ENCODE assay signal across 8 mouse cellular contexts in the genomic region with DNA sequence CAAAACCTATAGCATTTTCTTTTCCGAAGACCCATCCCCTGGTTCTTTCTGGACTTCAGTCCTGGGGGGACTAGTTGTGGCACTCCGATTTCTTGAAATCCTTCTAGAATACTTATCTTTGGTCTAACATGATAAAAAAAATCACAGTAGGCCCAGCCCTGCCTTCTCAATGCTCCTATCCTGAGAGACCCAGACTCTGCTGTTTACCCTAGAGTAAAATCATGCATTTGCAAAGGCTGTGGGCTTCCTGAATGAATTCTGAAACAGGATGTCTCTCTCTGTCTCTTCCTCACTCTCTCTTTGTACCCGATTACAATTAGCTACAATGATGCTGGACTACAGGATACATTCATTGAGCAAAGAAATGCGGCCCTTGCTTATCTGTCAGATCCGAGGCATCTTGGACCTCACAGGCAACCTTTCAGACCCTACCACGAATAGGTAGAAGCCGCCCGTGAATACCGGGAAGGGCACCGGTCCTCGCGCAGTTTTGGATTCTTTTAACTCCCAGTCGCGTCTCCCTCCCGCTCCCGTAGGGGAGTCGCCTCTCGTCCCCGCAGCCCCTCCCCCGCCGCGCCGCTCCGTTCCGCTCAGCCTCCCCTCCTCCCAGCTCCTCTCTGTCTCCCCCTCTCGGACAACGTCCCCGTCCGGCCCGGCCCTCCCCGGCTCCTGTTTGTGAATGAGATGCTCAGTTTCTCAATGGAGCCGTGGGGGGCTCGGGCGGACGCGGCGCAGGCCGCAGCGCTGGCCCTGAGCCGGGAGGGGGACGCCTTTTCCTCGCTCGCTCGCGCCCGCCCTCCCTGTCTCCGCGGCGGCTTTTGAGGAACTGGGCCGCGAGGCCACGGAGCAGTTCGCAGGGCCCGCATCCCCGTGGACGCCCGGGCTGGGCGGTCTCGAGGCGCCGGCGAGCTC. TPM values are rescaled to one million over a fixed set of nuclear protein-coding genes. Genes with fewer than 3 reads are reported as not detected.
A peak's percentile ranks its signal among the peaks of the same experiment; 100 is the strongest.
DNase-seq lines count a peak whose midpoint lies in the region; ATAC-seq and TF ChIP-seq lines count a peak whose summit lies in the region.

TSS of gene Ptpn9 (plus strand) at position 638 of the 912 bp plus-strand sequence.

- H3K27me3 ChIP-seq in heart, embryonic 12.5 days (replicated peaks) = no peaks in the 10 kb centered on the region
- no peaks in the 10 kb centered on the region for H3K27me3 ChIP-seq in kidney, embryonic 16.5 days (ENCODE audit: insufficient read depth, low read length)
- no peaks in the 10 kb centered on the region for H3K27me3 ChIP-seq in liver, adult 2 months (ENCODE audit: control insufficient read depth, insufficient read depth, low read length)
- no peaks in the 10 kb centered on the region for H3K27me3 ChIP-seq in stomach, embryonic 15.5 days (replicated peaks)

- ATAC-seq in erythroid progenitor cell, adult 5-6 weeks (replicated peaks; ENCODE audit: low FRiP score, poor library complexity, severe bottlenecking) = peak; percentile 67
- ATAC-seq in heart, embryonic 12.5 days (ENCODE audit: insufficient number of reproducible peaks, low FRiP score) = peak; percentile 92
- ATAC-seq in kidney, embryonic 16.5 days (ENCODE audit: low FRiP score, low TSS enrichment) = peak; percentile 96
- peak; percentile 74 for ATAC-seq in monocyte, adult 5-6 weeks (replicated peaks; ENCODE audit: insufficient number of reproducible peaks, low FRiP score, low TSS enrichment, poor library complexity, severe bottlenecking)
- peak; percentile 93 for ATAC-seq in stomach, embryonic 15.5 days (ENCODE audit: insufficient read depth, low FRiP score, low read depth)

- peak within 1 kb of the TSS; percentile 80 for H3K4me2 ChIP-seq in heart, embryonic 12.5 days
- peak within 1 kb of the TSS; percentile 84 for H3K4me2 ChIP-seq in kidney, embryonic 16.5 days (replicated peaks; ENCODE audit: low read depth, low read length)
- H3K4me2 ChIP-seq in stomach, embryonic 15.5 days = peak within 1 kb of the TSS; percentile 74

- H3K79me2 ChIP-seq in liver, adult 2 months (ENCODE audit: control insufficient read depth, insufficient read depth, low read length) = no peaks in the 10 kb centered on the region; the same call in 1 of the 2 replicates

- no peaks in the 10 kb centered on the region for H3K36me3 ChIP-seq in heart, embryonic 12.5 days
- no peaks in the 10 kb centered on the region for H3K36me3 ChIP-seq in kidney, embryonic 16.5 days (ENCODE audit: insufficient read depth, low read length)
- no peaks in the 10 kb centered on the region for H3K36me3 ChIP-seq in liver, adult 2 months (ENCODE audit: control insufficient read depth, insufficient read depth, low read length)
- H3K36me3 ChIP-seq in stomach, embryonic 15.5 days = no peaks in the 10 kb centered on the region

- peak within 1 kb of the TSS; percentile 92 for H3K27ac ChIP-seq in brown adipose tissue, adult 24 weeks (replicated peaks; ENCODE audit: low read depth, low read length)
- peak within 1 kb of the TSS; percentile 98 for H3K27ac ChIP-seq in heart, embryonic 12.5 days (ENCODE audit: poor library complexity, severe bottlenecking)
- H3K27ac ChIP-seq in kidney, embryonic 16.5 days (ENCODE audit: low read length) = peak within 1 kb of the TSS; percentile 97
- H3K27ac ChIP-seq in liver, adult 2 months (replicated peaks; ENCODE audit: insufficient read depth, low read depth, low read length) = peak within 1 kb of the TSS; percentile 95
- H3K27ac ChIP-seq in stomach, embryonic 15.5 days = peak within 1 kb of the TSS; percentile 91

- peak; percentile 71 for TF ChIP-seq CTCF in liver, adult 2 months (IDR thresholded peaks at IDR 0.05; ENCODE audit: low read depth, low read length)

- DNase-seq in CD4-positive, CD25-positive, alpha-beta regulatory T cell, adult 2 months (ENCODE audit: low read depth, low spot score) = peak; percentile 83
- peak; percentile 45 for DNase-seq in liver, adult 2 months (ENCODE audit: extremely low read depth, low read depth, low spot score)

- peak within 1 kb of the TSS; percentile 98 for H3K9ac ChIP-seq in heart, embryonic 12.5 days
- H3K9ac ChIP-seq in kidney, embryonic 16.5 days (replicated peaks; ENCODE audit: low read length) = peak within 1 kb of the TSS; percentile 98
- peak within 1 kb of the TSS; percentile 82 for H3K9ac ChIP-seq in liver, adult 2 months (ENCODE audit: low read depth, low read length)
- H3K9ac ChIP-seq in stomach, embryonic 15.5 days = peak within 1 kb of the TSS; percentile 92

- 0 out of 2 replicates have a peak, but pooled peaks have one; percentile 37 for TF ChIP-seq POLR2A in liver, adult 2 months (IDR thresholded peaks at IDR 0.05; ENCODE audit: extremely low read depth, insufficient read depth, low read length)

- H3K4me3 ChIP-seq in brown adipose tissue, adult 24 weeks (ENCODE audit: insufficient read depth, low read depth, low read length) = peak within 1 kb of the TSS; percentile 94
- H3K4me3 ChIP-seq in heart, embryonic 12.5 days = peak within 1 kb of the TSS; percentile 97
- H3K4me3 ChIP-seq in kidney, embryonic 16.5 days (ENCODE audit: low read length) = peak within 1 kb of the TSS; percentile 76
- peak within 1 kb of the TSS; percentile 75 for H3K4me3 ChIP-seq in liver, adult 2 months (ENCODE audit: insufficient read depth, low read depth, low read length)
- peak within 1 kb of the TSS; percentile 89 for H3K4me3 ChIP-seq in stomach, embryonic 15.5 days (replicated peaks)

- peaks cover 5% of the 10 kb centered on the region; the same call in 1 of the 2 replicates for H3K4me1 ChIP-seq in brown adipose tissue, adult 24 weeks (ENCODE audit: control insufficient read depth, insufficient read depth, insufficient read length, low read length)
- H3K4me1 ChIP-seq in heart, embryonic 12.5 days (replicated peaks) = peaks cover 7% of the 10 kb centered on the region; the same call in 1 of the 2 replicates
- H3K4me1 ChIP-seq in kidney, embryonic 16.5 days (ENCODE audit: insufficient read depth, low read length) = peaks cover 9% of the 10 kb centered on the region
- peaks cover 8% of the 10 kb centered on the region for H3K4me1 ChIP-seq in liver, adult 2 months (ENCODE audit: control insufficient read depth, insufficient read depth, low read length)
- H3K4me1 ChIP-seq in stomach, embryonic 15.5 days = peaks cover 5% of the 10 kb centered on the region; the same call in 1 of the 2 replicates

- WGBS in heart, embryonic 12.5 days = 1% methylated on average over 62 of the region's 62 CpGs
- 2% methylated on average over 58 of the region's 62 CpGs for WGBS in kidney, embryonic 16.5 days
- WGBS in liver, adult 2 months = 3% methylated on average over 57 of the region's 62 CpGs
- 3% methylated on average over 61 of the region's 62 CpGs for whole genome bisulfite sequencing in stomach, embryonic 15.5 days

- H3K9me3 ChIP-seq in heart, embryonic 12.5 days (replicated peaks) = no peaks in the 10 kb centered on the region
- H3K9me3 ChIP-seq in kidney, embryonic 16.5 days (ENCODE audit: low read length) = no peaks in the 10 kb centered on the region
- no peaks in the 10 kb centered on the region for H3K9me3 ChIP-seq in stomach, embryonic 15.5 days

RNA-seq across cellular contexts. Expression of gene Ptpn9, which starts in this region (rescaled TPM):
- 9.8 and 13.4 TPM in 2 replicates for polyA plus RNA-seq in brown adipose tissue, adult 24 weeks (2012; ENCODE audit: insufficient read depth, insufficient read length, missing spikeins)
- 1.4 and 3.8 TPM in 2 replicates for total RNA-seq in erythroid progenitor cell, adult 5-6 weeks (2015; ENCODE audit: low replicate concordance)
- 0.45 and 1.5 TPM in 2 replicates for total RNA-seq in erythroid progenitor cell, adult 5-6 weeks (2017; ENCODE audit: low replicate concordance)
- 22.4 and 22.9 TPM in 2 replicates for polyA plus RNA-seq in heart, embryonic 12.5 days (2016; fragmentation: Nextera tagmentation; extraction: Ambion mirVana)
- polyA plus RNA-seq in kidney, embryonic 16.5 days (2015; fragmentation: Nextera tagmentation; extraction: Ambion mirVana) = 23.6 TPM in 2 replicates
- total RNA-seq in liver, adult 2 months (2014; rRNA removed) = 6.5 and 8.2 TPM in 2 replicates
- polyA plus RNA-seq in liver, adult 2 months (2012; rRNA removed) = 10.6 and 12.4 TPM in 2 replicates
- total RNA-seq in monocyte, adult 5-6 weeks (2017) = 13.1 to 18.7 TPM (median 16.7 TPM) in 3 replicates
- polyA plus RNA-seq in stomach, embryonic 15.5 days (2015; fragmentation: Nextera tagmentation; extraction: Ambion mirVana) = 17.9 and 18.3 TPM in 2 replicates

Comparison
In these comparisons a context has a peak if more than half of its experiments do, and no peak if none do; other contexts are left out.
1. Peak in every context shown above with its lines: DNase-seq, ATAC-seq, H3K4me3 ChIP-seq and H3K27ac ChIP-seq.